ENCODE assay signal across 8 mouse cellular contexts in the genomic region with DNA sequence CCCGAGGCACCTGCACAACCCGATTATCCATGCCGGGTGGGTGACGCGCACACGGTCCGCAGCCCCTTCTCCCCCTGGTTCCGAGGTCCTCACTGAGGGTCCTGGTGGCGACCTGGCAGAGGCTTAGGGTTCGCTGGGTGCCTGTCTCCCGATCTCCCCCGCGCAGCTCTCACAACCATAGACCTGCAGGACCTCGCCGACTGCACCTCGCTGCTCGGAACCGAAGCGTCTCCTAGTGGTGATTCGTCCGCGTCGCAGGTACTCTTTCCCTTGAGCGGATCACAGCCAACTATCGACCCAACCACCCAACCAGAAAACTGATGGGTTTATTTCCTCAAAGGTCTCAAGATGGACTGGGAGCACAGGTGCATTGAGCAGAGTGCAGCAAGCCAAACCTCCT. TPM values are rescaled to one million over a fixed set of nuclear protein-coding genes. Genes with fewer than 3 reads are reported as not detected.
DNase-seq lines count a peak whose midpoint lies in the region; ATAC-seq and TF ChIP-seq lines count a peak whose summit lies in the region.
"Had no signal": no experiment of that assay in that cellular context is flagged by ENCODE, and none has a peak within 500 bp of the region (broad histone marks: within the 10 kb centered on the region; RNA-seq: fewer than 3 reads in every experiment).

No protein-coding gene starts in this region.

- H3K27ac ChIP-seq in limb, embryonic 10.5 days = no peak overlapping the region
- H3K27ac ChIP-seq in small intestine, adult 2 months (ENCODE audit: insufficient read depth, low read depth, low read length) = no peak overlapping the region

- peaks cover 38% of the 10 kb centered on the region for H3K4me1 ChIP-seq in limb, embryonic 10.5 days
- H3K4me1 ChIP-seq in small intestine, adult 2 months (ENCODE audit: control insufficient read depth, insufficient read depth, insufficient read length, low read length) = peaks cover 19% of the 10 kb centered on the region

- H3K36me3 ChIP-seq in limb, embryonic 10.5 days = no peaks in the 10 kb centered on the region
- no peaks in the 10 kb centered on the region for H3K36me3 ChIP-seq in small intestine, adult 2 months (ENCODE audit: control insufficient read depth, insufficient read depth, low read length)

- ATAC-seq in erythroblast, adult 5-6 weeks (replicated peaks; ENCODE audit: low FRiP score, poor library complexity, severe bottlenecking) = peak; percentile 75

- TF ChIP-seq CTCF in small intestine, adult 2 months (IDR thresholded peaks at IDR 0.05; ENCODE audit: extremely low read depth, insufficient read length, insufficient replicate concordance, low read depth, low read length) = peak; percentile 77

- H3K4me3 ChIP-seq in limb, embryonic 10.5 days = peak overlapping the region; percentile 56
- peak overlapping the region; percentile 43 for H3K4me3 ChIP-seq in small intestine, adult 2 months (ENCODE audit: low read depth, low read length)

- WGBS in limb, embryonic 10.5 days = under 1% methylated on average over 25 of the region's 25 CpGs
- WGBS in small intestine, adult 2 months = under 1% methylated on average over 25 of the region's 25 CpGs

- peaks cover 98% of the 10 kb centered on the region for H3K27me3 ChIP-seq in limb, embryonic 10.5 days (ENCODE audit: low read depth, poor library complexity, severe bottlenecking)
- peaks cover 44% of the 10 kb centered on the region for H3K27me3 ChIP-seq in small intestine, adult 2 months (ENCODE audit: control insufficient read depth, insufficient read depth, low read length)

- H3K9me3 ChIP-seq in limb, embryonic 10.5 days (replicated peaks) = no peaks in the 10 kb centered on the region

- TF ChIP-seq POLR2A in small intestine, adult 2 months (IDR thresholded peaks at IDR 0.05; ENCODE audit: low read depth, low read length) = no peak

- DNase-seq in MN1 (ENCODE audit: low spot score) = peak; percentile 60
- peak; percentile 77 for DNase-seq in brain, adult 2 months (ENCODE audit: low read depth, low spot score)
- DNase-seq in induced T-regulatory cell, adult 2 months (ENCODE audit: low read depth) = peak; percentile 85
- DNase-seq in limb, embryonic 10.5 days (ENCODE audit: low spot score) = peak; percentile 71
- DNase-seq in mesoderm, embryonic 11.5 days (ENCODE audit: low read depth, low spot score) = peak; percentile 67

RNA-seq across cellular contexts. Expression of a gene that starts 0.5 kb away (rescaled TPM):
- total RNA-seq in erythroblast, adult 5-6 weeks (2015; ENCODE audit: low replicate concordance) = not detected in 2 replicates
- not detected in 2 replicates for total RNA-seq in erythroblast, adult 5-6 weeks (2017; ENCODE audit: low replicate concordance)
- polyA plus RNA-seq in limb, embryonic 10.5 days (2016; fragmentation: Nextera tagmentation; extraction: Ambion mirVana) = not detected in 2 replicates
- polyA plus RNA-seq in small intestine, adult 2 months (2012; rRNA removed) = not detected in 2 replicates
- total RNA-seq: heart, postnatal 36 days had no signal

RNA-seq across cellular contexts. Expression of a gene that starts 6.6 kb away (rescaled TPM):
- total RNA-seq in erythroblast, adult 5-6 weeks (2015; ENCODE audit: low replicate concordance) = 5.2 and 10.0 TPM in 2 replicates
- total RNA-seq in erythroblast, adult 5-6 weeks (2017; ENCODE audit: low replicate concordance) = 2.0 TPM in 2 replicates
- polyA plus RNA-seq in limb, embryonic 10.5 days (2016; fragmentation: Nextera tagmentation; extraction: Ambion mirVana) = 0.20 TPM in 1 of 2 replicates, not detected in the other
- 0.10 and 0.32 TPM in 2 replicates for polyA plus RNA-seq in small intestine, adult 2 months (2012; rRNA removed)

RNA-seq across cellular contexts. Expression of a gene that starts 40.7 kb away (rescaled TPM):
- not detected in 2 replicates for total RNA-seq in erythroblast, adult 5-6 weeks (2015; ENCODE audit: low replicate concordance)
- total RNA-seq in erythroblast, adult 5-6 weeks (2017; ENCODE audit: low replicate concordance) = not detected in 2 replicates
- not detected in 2 replicates for polyA plus RNA-seq in limb, embryonic 10.5 days (2016; fragmentation: Nextera tagmentation; extraction: Ambion mirVana)
- polyA plus RNA-seq in small intestine, adult 2 months (2012; rRNA removed) = not detected in 2 replicates
- total RNA-seq: heart, postnatal 36 days had no signal

RNA-seq across cellular contexts. Expression of a gene that starts 52.0 kb away (rescaled TPM):
- total RNA-seq in erythroblast, adult 5-6 weeks (2015; ENCODE audit: low replicate concordance) = not detected in 2 replicates
- total RNA-seq in erythroblast, adult 5-6 weeks (2017; ENCODE audit: low replicate concordance) = not detected in 2 replicates
- 87.5 and 98.7 TPM in 2 replicates for polyA plus RNA-seq in limb, embryonic 10.5 days (2016; fragmentation: Nextera tagmentation; extraction: Ambion mirVana)
- polyA plus RNA-seq in small intestine, adult 2 months (2012; rRNA removed) = 0.28 and 0.30 TPM in 2 replicates
